Mouse (Mus musculus): ENCODE measurements around the gene Cntnap2.
"Not testable (repeated sequence)": the region's sequence is repeated elsewhere in the genome, so short reads cannot be mapped to it uniquely, and the experiment has no call there.

The Cntnap2 gene

GRCm38 (mm10) chr6:47267236-47267635 lies 2208.1 kb downstream of the Cntnap2 start:
- DNase-seq, result no peak

- DNase-seq, result no peak
These were observed 2210.3 kb downstream of the Cntnap2 start for GRCm38 (mm10) chr6:47269455-47269854.

GRCm38 (mm10) chr6:47271576-47271975 lies 2212.4 kb downstream of the Cntnap2 start:
- DNase-seq, result no peak

- DNase-seq, result no peak
These were observed 2213.7 kb downstream of the Cntnap2 start for GRCm38 (mm10) chr6:47272606-47273575.

- no peak for DNase-seq
These were observed 2215.9 kb downstream of the Cntnap2 start for GRCm38 (mm10) chr6:47275065-47275464.

- DNase-seq, result no peak
These were observed 2220.0 kb downstream of the Cntnap2 start for GRCm38 (mm10) chr6:47279183-47279582.

- DNase-seq, result no peak
These were observed 2222.4 kb downstream of the Cntnap2 start for GRCm38 (mm10) chr6:47281584-47281983.

- no peak for DNase-seq
These were observed 2225.6 kb downstream of the Cntnap2 start for GRCm38 (mm10) chr6:47284794-47285193.

- DNase-seq, result no peak
These were observed 2226.6 kb downstream of the Cntnap2 start for GRCm38 (mm10) chr6:47285742-47286141.

GRCm38 (mm10) chr6:47286247-47286967 lies 2227.2 kb downstream of the Cntnap2 start:
- DNase-seq, result not testable (repeated sequence)

- DNase-seq, result no peak
These were observed 2228.6 kb downstream of the Cntnap2 start for GRCm38 (mm10) chr6:47287722-47288121.

- no peak for DNase-seq
These were observed 2232.8 kb downstream of the Cntnap2 start for GRCm38 (mm10) chr6:47291973-47292372.

- no peak for DNase-seq
These were observed 2233.3 kb downstream of the Cntnap2 start for GRCm38 (mm10) chr6:47292437-47292836.

- DNase-seq, result no peak
These were observed 2235.3 kb downstream of the Cntnap2 start for GRCm38 (mm10) chr6:47294433-47294832.

GRCm38 (mm10) chr6:47304848-47305490 lies 2245.8 kb downstream of the Cntnap2 start:
- DNase-seq, result no peak

- no peak for DNase-seq
These were observed 2247.1 kb downstream of the Cntnap2 start for GRCm38 (mm10) chr6:47306065-47306798.

- no peak for DNase-seq
These were observed 2247.8 kb downstream of the Cntnap2 start for GRCm38 (mm10) chr6:47306954-47307353.

GRCm38 (mm10) chr6:47314507-47315334 lies 2255.6 kb downstream of the Cntnap2 start:
- no peak for DNase-seq

- DNase-seq, result no peak
These were observed 2256.3 kb downstream of the Cntnap2 start for GRCm38 (mm10) chr6:47315454-47315853.

GRCm38 (mm10) chr6:47317253-47317652 lies 2258.1 kb downstream of the Cntnap2 start:
- DNase-seq, result no peak

GRCm38 (mm10) chr6:47318705-47319104 lies 2259.5 kb downstream of the Cntnap2 start:
- DNase-seq, result no peak

Measured in kidney, adult 11 months (tissue).